Mouse (Mus musculus): ENCODE measurements at regions not wholly inside any gene's neighbourhood (a gene's known extent, or its start where the extent isn't known, plus 50 kb on each side); places are given as distances from the start of the nearest gene placed in this dataset.

DNA sequence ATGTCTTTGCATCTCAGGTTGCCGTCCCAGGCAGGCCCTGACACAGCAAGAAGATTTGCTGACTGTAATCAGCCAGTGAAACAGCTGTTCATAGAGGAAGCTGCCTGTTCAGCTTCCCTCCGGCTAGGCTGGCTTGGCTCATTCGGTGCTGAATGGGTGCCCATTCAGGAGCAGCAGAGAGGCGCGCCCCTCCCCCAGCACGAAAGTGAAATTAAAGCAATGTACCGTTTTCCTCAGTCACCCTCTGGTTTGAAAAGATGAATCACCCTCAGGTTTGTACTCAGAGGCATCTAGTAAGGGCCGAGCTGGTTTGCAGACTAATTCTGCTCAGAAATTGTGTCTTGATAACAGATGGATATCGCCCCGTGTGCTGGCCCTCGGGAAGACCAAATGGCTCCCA lies 251.7 kb downstream of the Hhipl2 start:
- H3K36me3 ChIP-seq (ENCODE audit: control insufficient read depth, insufficient read depth), result no peaks in the 10 kb centered on the region
- H3K4me3 ChIP-seq (ENCODE audit: insufficient read depth, poor library complexity, severe bottlenecking), result no peak overlapping the region
- TF ChIP-seq MAX (IDR thresholded peaks at IDR 0.05) (no peak), MYOG (IDR thresholded peaks at IDR 0.05; ENCODE audit: control insufficient read depth, extremely low read depth, insufficient read length) (no peak), USF1 (IDR thresholded peaks at IDR 0.05; ENCODE audit: low read depth) (no peak), CEBPB (IDR thresholded peaks at IDR 0.05; ENCODE audit: low read depth) (no peak)
- H3K79me3 ChIP-seq (ENCODE audit: low read depth), result no peaks in the 10 kb centered on the region
- no peak overlapping the region for H3ac ChIP-seq (ENCODE audit: control insufficient read depth, insufficient read length, low read depth)
- H3K27me3 ChIP-seq (ENCODE audit: control insufficient read depth, insufficient read depth, insufficient read length), result no peaks in the 10 kb centered on the region
- H3K79me2 ChIP-seq (ENCODE audit: control insufficient read depth, insufficient read depth), result no peaks in the 10 kb centered on the region

DNA sequence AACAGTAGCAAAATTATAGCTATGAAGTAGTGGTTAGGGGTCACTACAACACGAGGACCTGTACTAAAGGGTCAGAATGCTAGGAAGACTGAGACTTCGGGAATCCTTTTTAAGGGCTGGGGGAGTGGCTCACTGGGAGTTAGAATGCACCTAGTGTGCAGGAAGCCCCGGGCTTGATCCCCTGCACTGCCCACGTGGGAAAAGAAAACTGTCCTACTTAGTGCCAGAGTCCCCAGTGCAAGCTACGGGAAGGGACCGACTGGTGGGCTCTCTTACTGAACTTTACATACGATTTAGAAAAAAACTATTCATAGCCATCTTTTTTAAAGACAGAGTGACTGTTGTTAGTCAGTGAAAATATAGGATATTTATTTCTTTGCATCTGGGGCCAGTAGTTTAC lies 252.5 kb downstream of the Hhipl2 start:
- Histone ChIP-seq H3K36me3 (ENCODE audit: control insufficient read depth, insufficient read depth) (no peaks in the 10 kb centered on the region), H3ac (ENCODE audit: control insufficient read depth, insufficient read length, low read depth) (no peak overlapping the region), H3K79me2 (ENCODE audit: control insufficient read depth, insufficient read depth) (no peaks in the 10 kb centered on the region), H3K27me3 (ENCODE audit: control insufficient read depth, insufficient read depth, insufficient read length) (no peaks in the 10 kb centered on the region), H3K79me3 (ENCODE audit: low read depth) (no peaks in the 10 kb centered on the region), H3K4me3 (ENCODE audit: insufficient read depth, poor library complexity, severe bottlenecking) (no peak overlapping the region)
- no peak for TF ChIP-seq FOSL1 (IDR thresholded peaks at IDR 0.05; ENCODE audit: insufficient read depth, low read length, poor library complexity, severe bottlenecking)
- TF ChIP-seq MYOD1 (IDR thresholded peaks at IDR 0.05; ENCODE audit: control insufficient read depth, insufficient read length, low read depth), result no peak
- TF ChIP-seq USF1 (IDR thresholded peaks at IDR 0.05; ENCODE audit: low read depth), result no peak
- no peak for TF ChIP-seq CEBPB (IDR thresholded peaks at IDR 0.05; ENCODE audit: low read depth)
- TF ChIP-seq MAX (IDR thresholded peaks at IDR 0.05), result no peak
- TF ChIP-seq MYOG (IDR thresholded peaks at IDR 0.05; ENCODE audit: control insufficient read depth, extremely low read depth, insufficient read length), result no peak
- TF ChIP-seq CTCF (IDR thresholded peaks at IDR 0.05; ENCODE audit: control insufficient read depth, insufficient read depth, insufficient read length), result no peak

DNA sequence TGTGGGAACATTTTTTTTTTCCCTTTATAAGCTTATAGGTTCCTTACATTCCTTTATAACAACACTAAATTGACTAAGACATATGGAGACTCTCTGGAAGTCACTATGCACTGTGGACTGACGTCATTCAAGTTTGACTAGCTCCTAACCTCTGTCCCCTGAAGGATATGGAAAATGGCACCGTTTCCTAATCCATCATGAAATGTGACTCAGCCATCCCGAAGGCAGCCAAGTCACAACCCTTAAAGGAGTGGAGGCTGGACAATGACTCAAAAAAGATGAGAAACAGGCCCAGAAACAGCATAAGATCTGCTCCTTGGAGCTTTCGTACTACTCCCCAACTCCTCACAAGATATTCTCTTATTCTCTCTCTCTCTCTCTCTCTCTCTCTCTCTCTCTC lies 253.5 kb downstream of the Hhipl2 start:
- Histone ChIP-seq H3K79me3 (ENCODE audit: low read depth) (no peaks in the 10 kb centered on the region), H3K4me3 (ENCODE audit: insufficient read depth, poor library complexity, severe bottlenecking) (no peak overlapping the region), H3K27me3 (ENCODE audit: control insufficient read depth, insufficient read depth, insufficient read length) (no peaks in the 10 kb centered on the region)

DNA sequence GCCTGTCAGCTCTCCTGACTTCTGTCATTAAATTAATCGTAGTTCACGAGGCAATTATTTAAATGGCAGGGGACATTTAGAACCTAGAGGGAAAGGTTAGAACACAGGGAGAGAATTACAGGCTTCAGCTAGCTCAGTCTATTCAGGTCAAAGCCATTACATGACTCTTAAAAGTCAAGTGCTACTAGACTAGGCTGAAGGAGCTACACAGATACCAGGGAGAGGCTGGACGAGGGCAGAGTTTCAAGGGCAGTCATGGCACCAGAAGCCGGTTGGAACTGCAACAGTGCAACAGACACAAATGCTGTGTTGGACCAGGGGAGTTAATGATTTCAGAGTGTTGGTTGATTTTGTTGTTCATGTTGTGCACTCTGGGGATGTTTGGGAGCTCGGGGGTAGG lies 254.5 kb downstream of the Hhipl2 start:
- Histone ChIP-seq H3K79me2 (ENCODE audit: control insufficient read depth, insufficient read depth) (no peaks in the 10 kb centered on the region), H3K36me3 (ENCODE audit: control insufficient read depth, insufficient read depth) (no peaks in the 10 kb centered on the region), H3K79me3 (ENCODE audit: low read depth) (no peaks in the 10 kb centered on the region), H3K27me3 (ENCODE audit: control insufficient read depth, insufficient read depth, insufficient read length) (no peaks in the 10 kb centered on the region), H3ac (ENCODE audit: control insufficient read depth, insufficient read length, low read depth) (no peak overlapping the region), H3K4me3 (ENCODE audit: insufficient read depth, poor library complexity, severe bottlenecking) (no peak overlapping the region)
- no peak for TF ChIP-seq FOSL1 (IDR thresholded peaks at IDR 0.05; ENCODE audit: insufficient read depth, low read length, poor library complexity, severe bottlenecking)
- no peak for TF ChIP-seq CEBPB (IDR thresholded peaks at IDR 0.05; ENCODE audit: low read depth)
- no peak for TF ChIP-seq MAX (IDR thresholded peaks at IDR 0.05)
- TF ChIP-seq MYOD1 (IDR thresholded peaks at IDR 0.05; ENCODE audit: control insufficient read depth, insufficient read length, low read depth), result no peak
- no peak for TF ChIP-seq CTCF (IDR thresholded peaks at IDR 0.05; ENCODE audit: control insufficient read depth, insufficient read depth, insufficient read length)
- no peak for TF ChIP-seq USF1 (IDR thresholded peaks at IDR 0.05; ENCODE audit: low read depth)

More for the DNA sequence above, 253.5 kb downstream of the Hhipl2 start:
- no peak for TF ChIP-seq CEBPB (IDR thresholded peaks at IDR 0.05; ENCODE audit: low read depth)
- TF ChIP-seq USF1 (IDR thresholded peaks at IDR 0.05; ENCODE audit: low read depth), result no peak
- TF ChIP-seq CTCF (IDR thresholded peaks at IDR 0.05; ENCODE audit: control insufficient read depth, insufficient read depth, insufficient read length), result no peak
- no peak for TF ChIP-seq MYOG (IDR thresholded peaks at IDR 0.05; ENCODE audit: control insufficient read depth, extremely low read depth, insufficient read length)
- TF ChIP-seq MAX (IDR thresholded peaks at IDR 0.05), result no peak
- TF ChIP-seq FOSL1 (IDR thresholded peaks at IDR 0.05; ENCODE audit: insufficient read depth, low read length, poor library complexity, severe bottlenecking), result no peak
- TF ChIP-seq MYOD1 (IDR thresholded peaks at IDR 0.05; ENCODE audit: control insufficient read depth, insufficient read length, low read depth), result no peak
- Histone ChIP-seq H3ac (ENCODE audit: control insufficient read depth, insufficient read length, low read depth) (no peak overlapping the region), H3K36me3 (ENCODE audit: control insufficient read depth, insufficient read depth) (no peaks in the 10 kb centered on the region), H3K79me2 (ENCODE audit: control insufficient read depth, insufficient read depth) (no peaks in the 10 kb centered on the region)

DNA sequence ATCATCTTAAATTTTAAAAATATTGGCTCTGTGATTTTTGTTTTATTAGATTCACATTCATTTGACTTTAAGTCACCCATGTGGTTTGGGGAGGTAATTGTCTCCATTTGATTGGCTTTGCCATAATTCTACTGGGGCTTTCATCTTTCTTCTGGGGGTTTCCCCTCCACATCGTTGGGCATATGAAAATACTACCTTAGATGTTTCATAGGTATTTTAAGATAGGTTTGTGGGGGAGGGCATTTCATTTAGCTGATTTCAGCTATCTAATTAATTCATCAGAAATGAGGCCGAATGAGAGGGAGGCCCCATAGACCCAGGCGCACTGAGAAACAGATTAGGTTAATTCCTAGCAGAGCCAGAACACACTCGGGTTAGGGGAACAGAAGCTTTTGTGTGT lies 259.6 kb downstream of the Hhipl2 start:
- Histone ChIP-seq H3K4me3 (ENCODE audit: insufficient read depth, poor library complexity, severe bottlenecking) (no peak overlapping the region), H3K36me3 (ENCODE audit: control insufficient read depth, insufficient read depth) (no peaks in the 10 kb centered on the region), H3K79me2 (ENCODE audit: control insufficient read depth, insufficient read depth) (no peaks in the 10 kb centered on the region), H3ac (ENCODE audit: control insufficient read depth, insufficient read length, low read depth) (no peak overlapping the region), H3K27me3 (ENCODE audit: control insufficient read depth, insufficient read depth, insufficient read length) (no peaks in the 10 kb centered on the region), H3K79me3 (ENCODE audit: low read depth) (no peaks in the 10 kb centered on the region)
- no peak for TF ChIP-seq MAX (IDR thresholded peaks at IDR 0.05)
- TF ChIP-seq MYOD1 (IDR thresholded peaks at IDR 0.05; ENCODE audit: control insufficient read depth, insufficient read length, low read depth), result no peak
- TF ChIP-seq USF1 (IDR thresholded peaks at IDR 0.05; ENCODE audit: low read depth), result no peak
- TF ChIP-seq FOSL1 (IDR thresholded peaks at IDR 0.05; ENCODE audit: insufficient read depth, low read length, poor library complexity, severe bottlenecking), result no peak
- TF ChIP-seq CTCF (IDR thresholded peaks at IDR 0.05; ENCODE audit: control insufficient read depth, insufficient read depth, insufficient read length), result no peak
- no peak for TF ChIP-seq CEBPB (IDR thresholded peaks at IDR 0.05; ENCODE audit: low read depth)
- no peak for TF ChIP-seq MYOG (IDR thresholded peaks at IDR 0.05; ENCODE audit: control insufficient read depth, extremely low read depth, insufficient read length)

DNA sequence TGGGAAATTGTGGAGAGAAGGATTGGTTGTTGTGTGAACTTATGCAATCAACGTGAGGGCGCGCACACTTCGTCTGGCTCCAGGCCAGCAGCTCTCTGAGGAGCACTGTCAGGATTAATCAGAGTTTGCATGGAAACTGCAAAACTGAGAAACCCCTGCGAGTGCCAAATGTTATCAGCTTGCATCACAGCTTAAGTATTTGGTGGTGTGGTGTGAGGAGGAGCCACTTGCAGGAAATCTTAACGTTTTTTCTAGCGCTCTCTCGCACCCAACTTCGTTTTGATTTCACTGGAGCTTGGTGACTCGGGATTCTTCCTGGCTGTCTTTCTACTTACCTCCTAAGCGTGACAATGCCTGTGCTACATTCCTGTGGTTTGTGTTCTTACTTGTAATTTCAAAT lies 261.9 kb downstream of the Hhipl2 start:
- H3K4me3 ChIP-seq (ENCODE audit: insufficient read depth, poor library complexity, severe bottlenecking), result no peak overlapping the region
- H3K36me3 ChIP-seq (ENCODE audit: control insufficient read depth, insufficient read depth), result no peaks in the 10 kb centered on the region
- H3K79me3 ChIP-seq (ENCODE audit: low read depth), result no peaks in the 10 kb centered on the region
- H3K27me3 ChIP-seq (ENCODE audit: control insufficient read depth, insufficient read depth, insufficient read length), result no peaks in the 10 kb centered on the region
- TF ChIP-seq MYOD1 (IDR thresholded peaks at IDR 0.05; ENCODE audit: control insufficient read depth, insufficient read length, low read depth), result no peak
- peak; percentile 74 for TF ChIP-seq CEBPB (IDR thresholded peaks at IDR 0.05; ENCODE audit: low read depth)
- no peak overlapping the region for H3ac ChIP-seq (ENCODE audit: control insufficient read depth, insufficient read length, low read depth)
- H3K79me2 ChIP-seq (ENCODE audit: control insufficient read depth, insufficient read depth), result no peaks in the 10 kb centered on the region
